Mouse (Mus musculus) thymus, postnatal 4 days (tissue): ENCODE measurements around the gene Gdpgp1.

Source experiments
- DNase-seq: peaks from one replicate; pipeline ENCODE4 v3.0.0; 2021

The Gdpgp1 gene

DNA sequence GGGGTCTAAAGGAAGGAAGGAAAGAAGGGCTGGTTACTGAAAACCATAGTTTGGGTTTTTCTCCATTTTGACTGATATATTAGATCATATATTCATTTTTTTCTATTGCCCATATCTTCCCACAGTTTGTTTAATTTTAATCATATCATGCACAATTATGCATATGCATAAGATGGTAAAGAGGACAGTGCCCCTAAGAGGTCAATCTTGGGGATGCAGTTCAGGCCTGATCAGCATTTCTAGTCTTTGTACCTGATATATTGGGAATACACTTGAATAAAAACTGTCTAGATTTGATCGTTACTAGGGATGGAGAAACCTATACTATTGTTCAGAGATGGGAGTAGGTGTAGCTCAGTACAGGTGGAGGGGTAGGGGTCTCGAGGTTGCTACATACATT lies 48.3 kb downstream of the Gdpgp1 start:
- no peak for DNase-seq

DNA sequence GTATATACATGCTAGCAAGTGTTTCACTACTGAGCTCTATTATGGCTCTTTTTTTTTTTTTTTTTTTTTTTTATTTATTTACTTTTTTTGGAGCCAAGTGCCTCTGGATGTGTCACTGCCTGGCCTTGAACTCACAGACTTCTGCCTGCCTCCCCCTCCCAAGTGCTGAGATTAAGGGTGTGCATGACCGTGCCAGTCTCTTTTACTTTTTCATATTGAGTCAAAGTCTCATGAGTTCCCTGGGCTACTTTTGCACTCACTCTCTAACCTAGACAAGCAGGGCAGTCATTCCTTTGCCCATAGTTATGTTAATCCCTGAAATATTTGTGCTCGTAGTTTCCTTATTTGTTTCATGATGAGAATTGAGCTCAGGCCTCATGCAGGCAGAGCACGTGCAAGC lies 49.0 kb downstream of the Gdpgp1 start:
- no peak for DNase-seq

DNA sequence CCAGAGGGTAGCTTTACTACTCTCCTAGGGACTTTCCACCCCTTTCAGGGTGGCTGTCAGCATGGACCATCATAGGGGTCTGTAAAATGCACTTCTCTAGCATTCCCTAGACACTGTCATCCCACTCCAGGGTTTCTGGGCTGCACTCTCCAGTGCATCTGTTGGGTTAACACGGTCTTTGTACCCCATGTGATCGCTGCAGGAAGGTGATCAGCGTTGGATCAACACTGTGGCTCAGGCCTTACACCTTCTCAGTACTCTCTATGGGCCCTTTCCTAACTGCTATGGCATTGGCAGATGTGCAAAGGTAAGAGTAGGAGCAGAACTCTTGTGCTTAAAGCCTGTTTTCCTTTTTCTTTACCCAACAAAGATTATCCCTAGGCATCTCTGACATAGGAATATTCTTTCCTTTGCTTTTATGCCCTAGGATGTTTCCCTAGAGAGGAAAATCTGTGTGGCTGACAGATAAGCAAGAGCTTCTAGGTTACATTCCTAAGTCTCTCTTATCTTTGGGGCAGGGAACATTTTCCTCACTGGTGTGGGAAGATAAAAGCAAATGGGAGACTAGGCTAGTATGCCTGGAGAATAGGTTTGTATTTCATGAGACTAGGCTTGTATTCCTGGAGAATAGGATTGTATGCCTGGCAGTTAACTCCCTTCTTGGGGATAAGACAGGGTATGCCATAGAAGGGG lies 50.7 kb downstream of the Gdpgp1 start:
- DNase-seq: no peak

DNA sequence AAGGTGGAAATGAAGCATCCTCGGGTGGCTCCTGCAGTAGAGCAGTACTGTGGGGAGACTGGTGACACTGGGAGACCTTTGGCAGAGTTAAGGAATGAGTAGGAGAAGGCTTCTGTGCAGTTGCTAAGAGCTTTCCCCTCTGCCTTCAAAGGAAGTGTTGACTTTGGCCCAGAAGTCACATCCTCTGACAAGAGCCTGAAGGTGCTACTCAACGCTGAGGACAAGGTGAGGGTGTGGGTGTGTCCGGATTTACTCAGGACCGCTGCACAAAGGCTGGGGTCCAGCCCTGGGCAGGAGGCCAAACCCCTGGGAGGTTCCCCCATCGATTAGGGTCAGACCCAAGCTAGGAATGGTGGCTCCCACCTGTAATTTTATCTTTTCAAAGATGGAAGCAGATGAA lies 51.7 kb downstream of the Gdpgp1 start:
- no peak for DNase-seq

DNA sequence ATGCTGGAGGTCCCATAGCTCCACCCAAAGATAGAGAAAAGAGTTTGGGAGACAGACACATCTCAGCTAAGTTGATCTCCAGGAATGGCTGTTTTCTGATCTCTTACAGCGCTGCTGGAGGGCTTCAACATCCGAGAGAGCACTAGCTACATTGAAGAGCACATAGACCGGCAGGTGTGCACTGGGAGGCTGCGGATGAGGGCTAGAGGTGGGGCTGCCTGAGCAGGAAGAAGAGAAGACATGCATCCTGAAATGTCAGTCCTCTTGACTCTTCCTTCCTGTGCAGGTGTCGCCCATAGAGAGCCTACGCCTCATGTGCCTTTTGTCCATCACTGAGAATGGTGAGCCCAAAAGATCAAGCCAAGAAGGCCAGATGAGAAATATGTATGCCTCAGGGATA lies 53.1 kb downstream of the Gdpgp1 start:
- DNase-seq: peak; percentile 65

DNA sequence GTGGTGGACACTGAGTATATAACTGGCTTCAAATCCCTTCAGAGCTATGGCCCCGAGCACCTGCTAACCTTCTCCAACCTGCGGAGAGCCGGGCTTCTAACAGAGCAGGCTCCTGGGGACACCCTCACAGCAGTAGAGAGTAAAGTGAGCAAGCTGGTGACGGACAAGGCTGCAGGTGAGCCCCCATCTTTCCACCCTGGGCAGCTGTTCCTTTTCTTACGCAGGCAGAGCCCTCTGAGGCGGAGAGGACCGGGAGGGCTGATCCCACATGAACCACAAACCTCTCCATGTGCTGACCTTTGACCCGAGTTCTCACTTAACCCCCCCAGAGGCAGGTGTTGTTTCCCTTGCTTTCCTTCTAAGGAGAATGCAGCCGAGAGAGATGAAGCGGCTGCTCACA lies 55.1 kb downstream of the Gdpgp1 start:
- DNase-seq: peak; percentile 34
